Mouse (Mus musculus) embryo, embryonic 10.5 days (tissue): ENCODE results near the gene Rln3.

Source experiments
- DNase-seq: peaks from one replicate; pipeline ENCODE4 v3.0.0-alpha.2; 2015; ENCODE audit warnings: low spot score

Gene Rln3

GRCm38 (mm10) chr8:84044900-84045299 lies at the start of gene Rln3:
TSS of gene Rln3 (minus strand) at chr8:84045000.
- DNase-seq, result peak; percentile 7

- no peak for DNase-seq
Measured at GRCm38 (mm10) chr8:84090585-84090984, 45.8 kb upstream of the Rln3 start.

GRCm38 (mm10) chr8:84089277-84089676 lies 44.5 kb upstream of the Rln3 start:
- DNase-seq, result no peak

GRCm38 (mm10) chr8:84087821-84088220 lies 43.0 kb upstream of the Rln3 start:
- no peak for DNase-seq

- no peak for DNase-seq
Measured at GRCm38 (mm10) chr8:84087156-84087555, 42.4 kb upstream of the Rln3 start.

- peak; percentile 4 for DNase-seq
Measured at GRCm38 (mm10) chr8:84084341-84085115, 39.7 kb upstream of the Rln3 start.

- peak; percentile 82 for DNase-seq
Measured at GRCm38 (mm10) chr8:84083829-84084241, 39.0 kb upstream of the Rln3 start.

GRCm38 (mm10) chr8:84079206-84079605 lies 34.4 kb upstream of the Rln3 start:
- DNase-seq, result no peak

- no peak for DNase-seq
Measured at GRCm38 (mm10) chr8:84076849-84077248, 32.0 kb upstream of the Rln3 start.

GRCm38 (mm10) chr8:84076412-84076811 lies 31.6 kb upstream of the Rln3 start:
- no peak for DNase-seq

- peak; percentile 22 for DNase-seq
Measured at GRCm38 (mm10) chr8:84073230-84073976, 28.6 kb upstream of the Rln3 start.

GRCm38 (mm10) chr8:84072321-84072720 lies 27.5 kb upstream of the Rln3 start:
- no peak for DNase-seq

GRCm38 (mm10) chr8:84071921-84072320 lies 27.1 kb upstream of the Rln3 start:
- DNase-seq, result no peak

- DNase-seq, result no peak
Measured at GRCm38 (mm10) chr8:84070667-84071066, 25.9 kb upstream of the Rln3 start.

GRCm38 (mm10) chr8:84070241-84070640 lies 25.4 kb upstream of the Rln3 start:
- DNase-seq, result no peak

- no peak for DNase-seq
Measured at GRCm38 (mm10) chr8:84069750-84070149, 24.9 kb upstream of the Rln3 start.

GRCm38 (mm10) chr8:84069169-84069568 lies 24.4 kb upstream of the Rln3 start:
- DNase-seq, result no peak

- DNase-seq, result no peak
Measured at GRCm38 (mm10) chr8:84068316-84069035, 23.7 kb upstream of the Rln3 start.

GRCm38 (mm10) chr8:84067911-84068310 lies 23.1 kb upstream of the Rln3 start:
- DNase-seq, result no peak

- peak; percentile 91 for DNase-seq
Measured at GRCm38 (mm10) chr8:84067047-84067573, 22.3 kb upstream of the Rln3 start.

GRCm38 (mm10) chr8:84066291-84066930 lies 21.6 kb upstream of the Rln3 start, which contains the start of gene Rfx1:
TSS of gene Rfx1 (plus strand) at chr8:84066834.
- peak; percentile 100 for DNase-seq
